Mouse (Mus musculus) stomach, postnatal 0 days (tissue): ENCODE results near the gene Apobec1.

ENCODE experiments used
- CTCF ChIP-seq: IDR thresholded peaks from 2 replicates; pipeline ENCODE4 v1.5.1; 2016; ENCODE audit warnings: antibody characterized with exemption, low read depth, mild to moderate bottlenecking, moderate library complexity
- EP300 ChIP-seq: optimal IDR thresholded peaks from 2 replicates; pipeline ENCODE3; 2016; ENCODE audit warnings: antibody characterized with exemption

GRCm38 (mm10) chr6:122543574-122543973 is 58.7 kb downstream of the Apobec1 start:
- no peak for TF ChIP-seq EP300
- TF ChIP-seq CTCF: no peak
